In the genomic region with DNA sequence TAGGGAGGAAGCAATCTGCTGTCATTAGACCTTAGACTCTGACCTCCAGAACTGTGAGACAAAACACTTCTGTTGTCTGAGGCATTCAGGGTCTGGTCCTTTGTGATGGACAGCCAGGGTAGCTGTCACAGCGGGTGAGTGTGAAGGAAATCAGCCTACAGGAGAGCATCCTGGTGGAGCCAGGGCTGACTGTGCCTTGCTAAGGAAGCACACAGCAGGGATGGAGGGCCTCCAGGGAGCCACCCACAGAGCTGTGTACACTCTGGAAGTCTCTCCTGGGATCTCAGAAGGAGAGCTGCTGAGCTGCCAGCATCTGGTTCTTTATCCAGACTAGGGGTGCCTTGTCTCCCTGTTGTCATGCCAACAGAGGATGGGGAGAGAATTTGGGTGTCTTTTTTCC, we compare ENCODE assay signal across 11 mouse cellular contexts.
DNase-seq lines count a peak whose midpoint lies in the region.
"Had no signal": no experiment of that assay in that cellular context is flagged by ENCODE, and none has a peak within 500 bp of the region (broad histone marks: within the 10 kb centered on the region; RNA-seq: fewer than 3 reads in every experiment).

No protein-coding gene starts in this region.

- H3K9me3 ChIP-seq in embryonic facial prominence, embryonic 10.5 days, result no peaks in the 10 kb centered on the region
- H3K9me3 ChIP-seq in heart, embryonic 10.5 days, result no peaks in the 10 kb centered on the region
- H3K9me3 ChIP-seq: limb, embryonic 15.5 days; megakaryocyte, embryonic 14.5 days had no signal

- peak; percentile 3 to 6 for DNase-seq in heart, postnatal 36 days
- DNase-seq in heart, postnatal 25 days (ENCODE audit: low spot score), result no peak
- DNase-seq in embryonic facial prominence, embryonic 10.5 days (ENCODE audit: low spot score), result peak; percentile 10
- DNase-seq in layer of hippocampus, postnatal 10 days (ENCODE audit: low spot score in 2 of 2), result peak; percentile 23 to 33
- DNase-seq in retina, postnatal 1 day, result peak; percentile 14
- no peak for DNase-seq in spleen, adult 12 weeks (ENCODE audit: low spot score)
- no peak for DNase-seq in lung, adult 18-20 months
- no peak for DNase-seq in heart, embryonic 10.5 days (ENCODE audit: low spot score)
- DNase-seq: cerebellum, adult 9-10 months had no signal

- 0 out of 2 replicates have a peak overlapping the region, but pooled peaks have one; percentile 40 for H3K27ac ChIP-seq in embryonic facial prominence, embryonic 10.5 days (replicated peaks)
- no peak overlapping the region for H3K27ac ChIP-seq in heart, embryonic 10.5 days
- H3K27ac ChIP-seq: limb, embryonic 15.5 days had no signal

- H3K4me1 ChIP-seq in embryonic facial prominence, embryonic 10.5 days, result peaks cover 4% of the 10 kb centered on the region
- H3K4me1 ChIP-seq in heart, embryonic 10.5 days, result peaks cover 9% of the 10 kb centered on the region
- H3K4me1 ChIP-seq: limb, embryonic 15.5 days; megakaryocyte, embryonic 14.5 days had no signal

- no peaks in the 10 kb centered on the region for H3K36me3 ChIP-seq in embryonic facial prominence, embryonic 10.5 days (replicated peaks)
- no peaks in the 10 kb centered on the region for H3K36me3 ChIP-seq in heart, embryonic 10.5 days
- H3K36me3 ChIP-seq: limb, embryonic 15.5 days had no signal

- 0% methylated on average over 1 of the region's 1 CpGs for WGBS in embryonic facial prominence, embryonic 10.5 days
- 10% methylated on average over 1 of the region's 1 CpGs for WGBS in heart, embryonic 10.5 days

- intact Hi-C loops in heart, postnatal 36 days (cut with DNase I), result no loop called here
- intact Hi-C loops in heart, postnatal 25 days (cut with DNase I), result no loop called here

- no peaks in the 10 kb centered on the region for H3K27me3 ChIP-seq in embryonic facial prominence, embryonic 10.5 days (replicated peaks; ENCODE audit: low read depth, poor library complexity, severe bottlenecking)
- H3K27me3 ChIP-seq in heart, embryonic 10.5 days (ENCODE audit: insufficient read depth, poor library complexity, severe bottlenecking), result no peaks in the 10 kb centered on the region
- H3K27me3 ChIP-seq: limb, embryonic 15.5 days; megakaryocyte, embryonic 14.5 days had no signal

- no peak overlapping the region for H3K4me3 ChIP-seq in embryonic facial prominence, embryonic 10.5 days
- H3K4me3 ChIP-seq in heart, embryonic 10.5 days, result no peak overlapping the region
- H3K4me3 ChIP-seq: limb, embryonic 15.5 days; megakaryocyte, embryonic 14.5 days had no signal

Comparison
In these comparisons a context has a peak if more than half of its experiments do, and no peak if none do; other contexts are left out.
1. DNase-seq: peak in heart, postnatal 36 days (2 of 2), embryonic facial prominence, embryonic 10.5 days (single experiment), layer of hippocampus, postnatal 10 days (2 of 2) and retina, postnatal 1 day (single experiment); none in heart, postnatal 25 days (single experiment), spleen, adult 12 weeks (single experiment), lung, adult 18-20 months (0 of 2) and heart, embryonic 10.5 days (single experiment).